Mouse (Mus musculus) large intestine, adult 2 months (tissue): ENCODE measurements around the gene Sgms1. TPM values are rescaled to one million over a fixed set of nuclear protein-coding genes. Genes with fewer than 3 reads are reported as not detected.
A peak's percentile ranks its signal among the peaks of the same experiment; 100 is the strongest.

Experiments used
- DNase-seq: peaks from one replicate; pipeline ENCODE4 v3.0.0-alpha.2; 2012; ENCODE audit warnings: low read depth, low spot score
- WGBS: fragments of 180-500 bp; shearing (Covaris S2); methylation state at CpG from one replicate; pipeline ENCODE4 v1.1.7; 2018; 5-methylcytosine and 5-hydroxymethylcytosine counted together
- polyA plus RNA-seq: library from polyadenylated mRNA; depleted of rRNA; stranded (reverse); fragments of >200 nt; gene quantifications from 2 replicates; pipeline ENCODE4 v1.2.3, GENCODE M21; 2012

Sgms1 gene
- polyA plus RNA-seq, 1 experiment: 24.7 TPM

DNA sequence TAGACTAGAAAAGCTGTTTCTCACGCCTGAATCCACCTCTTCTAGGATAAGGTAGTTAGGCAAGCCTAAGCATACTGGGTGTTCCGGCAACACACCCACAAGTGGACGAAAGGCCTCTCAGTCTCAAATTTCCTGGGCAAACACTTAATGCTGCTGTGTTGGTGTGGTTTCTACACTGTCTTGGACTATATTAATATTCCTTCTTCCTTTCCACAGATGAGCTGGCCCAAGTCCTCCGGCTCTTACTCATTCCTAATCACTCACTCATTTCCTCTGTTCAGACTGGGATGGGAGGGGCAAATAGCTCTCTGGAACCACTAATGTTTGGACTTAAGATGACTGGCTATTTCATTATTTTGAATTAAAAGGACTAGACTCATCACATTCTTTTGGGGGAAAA is 84.6 kb downstream of the Sgms1 start:
- DNase-seq: no peak
- 29% methylated on average over 4 of the region's 4 CpGs for WGBS

DNA sequence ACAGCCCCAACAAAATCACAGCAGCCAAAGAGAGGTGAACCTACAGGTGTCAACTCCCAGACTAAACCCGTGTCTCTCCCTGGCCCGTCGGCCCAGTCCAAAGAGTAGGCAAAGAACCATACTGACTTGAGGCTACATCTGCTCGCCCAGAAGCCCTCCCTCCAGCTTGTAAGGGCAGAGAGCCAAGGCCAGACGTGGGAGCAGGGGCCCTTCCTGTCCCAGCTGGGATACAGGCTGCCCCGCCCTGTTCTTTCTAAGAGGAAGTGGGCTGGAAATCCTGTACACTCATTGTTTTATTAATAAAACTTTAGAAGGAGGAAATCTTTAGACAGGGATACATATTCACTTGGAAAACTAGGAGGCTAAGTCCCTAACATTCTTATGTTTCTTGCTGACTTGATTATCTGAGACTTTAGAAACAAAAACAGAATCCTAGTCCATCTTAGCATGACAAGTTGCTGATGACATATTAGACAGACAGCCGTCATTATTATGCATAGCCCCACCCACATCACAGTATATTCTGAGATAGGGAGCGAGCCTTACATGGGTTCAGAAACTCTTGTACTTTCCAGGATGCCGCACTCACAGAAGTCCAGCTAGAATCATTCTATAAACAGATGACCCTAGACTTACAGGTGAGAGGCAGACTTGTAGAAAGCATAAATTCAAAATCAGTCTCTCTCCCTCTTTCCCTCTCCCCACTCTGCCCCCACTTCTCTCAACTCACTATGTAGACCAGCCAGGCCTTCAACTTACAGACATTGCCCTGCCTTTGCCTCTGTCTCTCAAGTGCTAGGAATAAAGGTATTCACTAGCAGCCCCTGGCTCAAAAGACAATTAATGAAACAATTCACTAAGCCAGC is 85.3 kb downstream of the Sgms1 start:
- DNase-seq: no peak
- WGBS: 24% methylated on average over 9 of the region's 9 CpGs

DNA sequence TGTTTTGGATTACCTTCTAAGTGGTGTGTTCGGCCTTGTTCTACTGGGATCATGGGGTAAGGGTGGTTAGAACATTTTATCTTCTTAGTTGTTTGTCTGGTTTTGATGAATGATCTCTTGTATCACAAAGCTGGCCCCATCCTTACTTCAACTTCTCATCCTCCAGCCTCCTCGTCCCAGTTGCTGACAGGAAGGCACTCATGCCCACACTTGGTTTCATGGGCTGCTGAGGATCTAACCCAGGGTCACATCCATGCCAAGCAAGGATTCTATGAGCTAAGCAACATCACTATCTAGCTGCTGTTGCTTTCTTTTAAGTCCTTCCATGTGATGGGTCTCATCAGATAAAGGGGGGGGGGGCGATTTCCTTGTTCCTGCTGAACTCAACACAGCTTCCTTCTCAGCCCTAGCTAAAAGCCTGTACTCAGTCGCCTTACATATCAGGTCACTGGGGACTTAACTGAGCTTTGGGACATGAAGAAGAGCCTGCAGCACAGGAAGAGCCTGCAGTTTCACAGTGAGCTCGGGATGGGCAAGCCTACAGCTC is 86.6 kb downstream of the Sgms1 start:
- WGBS: 68% methylated on average over 5 of the region's 5 CpGs

DNA sequence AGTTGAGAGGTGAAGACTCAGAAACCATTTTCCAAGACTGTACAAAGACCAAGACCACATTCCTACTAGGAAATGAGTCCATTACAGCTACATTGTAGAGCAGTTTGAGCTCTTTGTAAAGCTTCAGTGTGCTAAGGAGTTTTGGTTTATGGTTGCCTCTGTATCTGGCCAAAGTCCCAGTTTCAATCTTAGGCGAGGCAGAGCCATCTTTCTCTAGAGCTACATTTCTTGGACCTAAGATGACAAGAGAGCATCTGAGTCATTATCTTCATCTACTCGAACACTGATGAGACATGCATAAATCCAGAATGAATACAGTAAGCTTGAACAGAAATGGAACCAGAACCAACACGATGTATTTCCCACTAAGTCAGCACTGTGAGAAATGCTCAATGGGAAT is 87.9 kb downstream of the Sgms1 start:
- whole genome bisulfite sequencing: 50% methylated on average over 3 of the region's 3 CpGs
- no peak for DNase-seq

More for the DNA sequence above, 86.6 kb downstream of the Sgms1 start:
- DNase-seq: no peak

DNA sequence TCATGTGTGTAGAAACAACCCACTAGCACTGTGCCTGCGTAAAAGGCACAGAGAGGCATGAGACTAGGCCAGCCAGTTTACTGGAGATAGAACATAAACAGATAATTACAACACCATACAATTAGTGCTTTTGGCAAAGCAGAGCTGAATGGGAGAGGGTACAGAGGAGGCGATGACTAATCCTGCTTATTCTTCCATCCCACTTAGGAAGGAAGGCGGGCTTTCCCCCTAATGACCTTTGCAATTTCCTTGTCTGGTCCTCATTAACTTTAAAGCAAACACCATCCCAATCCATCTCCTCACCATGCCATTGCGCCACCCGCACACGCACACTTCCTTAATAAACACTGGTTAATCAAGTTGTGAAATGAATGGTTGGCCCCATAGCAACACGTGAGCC is 91.3 kb downstream of the Sgms1 start:
- WGBS: 29% methylated on average over 7 of the region's 7 CpGs
- DNase-seq: no peak

DNA sequence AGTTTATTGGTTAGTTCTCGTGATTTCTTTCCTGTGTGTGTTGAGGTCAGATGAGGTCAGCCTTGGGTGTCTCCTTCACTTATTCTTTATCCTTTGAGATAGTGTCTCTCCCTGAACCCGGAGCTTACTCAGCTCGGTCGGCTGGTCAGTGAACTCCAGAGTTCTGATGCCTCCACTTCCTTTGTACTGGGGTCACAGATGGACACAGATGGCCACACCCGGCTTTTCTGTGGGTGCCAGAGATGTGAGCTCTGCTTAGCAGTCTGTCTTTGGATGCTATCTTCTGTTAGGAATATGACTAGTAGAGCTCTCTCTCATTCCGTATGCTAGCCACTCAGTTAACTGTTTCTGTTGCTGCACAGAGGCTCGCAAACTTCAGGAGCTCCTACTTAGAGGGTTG is 92.7 kb downstream of the Sgms1 start:
- DNase-seq: no peak
- WGBS: 67% methylated on average over 7 of the region's 7 CpGs

DNA sequence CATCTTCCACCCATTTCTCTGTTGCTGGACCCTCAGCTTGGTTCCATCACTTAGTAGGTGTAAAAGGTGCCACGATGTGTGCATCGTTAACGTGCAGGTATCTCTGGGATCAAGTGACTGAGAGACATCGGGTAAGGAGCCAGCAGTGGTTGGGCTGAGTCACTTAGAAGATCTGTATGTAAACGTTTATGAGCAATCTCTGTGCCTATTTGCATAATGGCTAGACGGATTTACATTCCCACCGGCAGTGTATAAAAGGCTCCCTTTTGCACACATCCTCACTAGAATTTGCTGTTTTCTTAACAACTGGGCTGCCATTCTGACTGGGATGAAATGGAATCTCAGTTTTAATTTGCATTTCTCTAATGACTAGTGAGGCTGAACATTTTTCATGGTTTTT is 93.9 kb downstream of the Sgms1 start:
- DNase-seq: no peak
- WGBS: 64% methylated on average over 7 of the region's 7 CpGs

DNA sequence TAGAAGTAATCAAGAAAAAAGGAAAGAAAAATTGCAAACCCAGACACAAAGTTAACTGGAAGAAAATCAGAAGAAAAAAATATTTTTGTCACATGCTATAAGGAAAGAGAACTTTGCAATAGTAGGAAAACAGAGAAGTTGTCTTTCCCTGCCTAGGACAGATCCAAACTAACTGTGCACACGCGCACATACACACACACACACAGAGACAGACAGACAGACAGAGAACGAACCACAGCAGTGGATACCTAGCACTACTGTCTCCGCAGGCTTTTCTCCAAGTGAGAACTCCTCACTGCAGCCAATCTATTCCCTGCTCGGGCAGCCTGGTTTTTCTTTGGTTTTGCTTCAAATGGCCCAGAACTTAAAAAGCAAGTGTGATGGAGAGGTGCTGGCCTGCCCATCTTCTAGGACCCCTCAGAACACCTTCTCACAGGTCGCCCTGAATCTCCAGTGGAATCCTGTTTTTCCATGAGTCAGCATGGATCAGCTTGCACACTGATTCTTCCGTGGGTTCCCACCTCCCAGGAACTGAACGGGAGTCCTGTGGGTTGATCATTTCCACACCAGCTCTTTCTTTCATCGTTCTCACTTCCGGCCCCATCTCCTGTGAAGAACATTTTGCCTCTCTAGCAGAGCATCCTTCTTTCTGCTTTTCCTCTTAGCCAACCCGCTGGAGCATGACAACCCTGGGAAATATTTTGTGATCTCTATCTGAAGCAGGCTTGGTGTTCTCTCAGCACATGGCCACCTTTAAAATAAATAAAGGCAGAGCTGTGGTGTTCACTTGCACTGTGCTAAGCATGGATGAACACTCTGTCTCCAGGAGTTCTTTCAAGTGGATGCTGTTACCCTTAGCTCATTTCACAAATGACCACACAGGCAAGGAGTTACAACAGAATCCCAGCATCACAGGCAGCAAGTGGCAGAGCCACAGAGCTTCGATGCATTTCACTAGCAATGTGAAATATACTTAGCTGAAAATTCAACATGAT is 96.4 kb downstream of the Sgms1 start:
- 58% methylated on average over 12 of the region's 12 CpGs for WGBS

DNA sequence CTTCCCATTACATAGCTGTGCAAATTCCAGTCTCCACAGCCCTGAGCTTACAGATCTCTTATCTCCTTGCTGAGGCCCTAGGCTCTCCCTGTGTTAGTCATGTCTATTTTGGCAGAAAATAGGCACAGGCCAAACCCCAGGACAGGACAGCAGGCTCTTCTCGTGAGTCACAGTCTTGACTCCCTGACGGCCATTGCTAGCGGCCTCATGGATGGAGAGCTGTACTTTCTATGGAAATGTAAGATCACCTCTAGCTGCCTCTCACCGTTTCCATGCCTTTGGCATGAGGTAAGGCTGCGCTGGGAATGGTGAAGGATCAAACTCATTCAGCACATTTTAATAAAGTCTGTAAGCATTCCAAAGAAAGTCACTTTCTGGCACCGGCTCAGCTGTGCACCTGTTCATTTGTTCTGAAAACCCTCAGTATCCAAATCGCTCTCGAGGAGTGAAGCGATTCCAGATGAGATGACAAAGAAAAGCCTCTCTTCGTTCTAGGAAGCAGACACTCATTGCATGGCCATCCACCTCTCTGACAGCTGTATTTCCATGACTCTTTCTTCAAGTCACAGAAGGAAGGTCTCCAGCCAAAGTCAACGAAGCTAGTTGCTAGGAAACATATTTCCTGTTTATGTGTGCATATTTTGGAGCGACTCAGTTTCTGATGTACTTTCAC is 97.3 kb downstream of the Sgms1 start:
- DNase-seq: peak; percentile 42
- WGBS: 30% methylated on average over 12 of the region's 12 CpGs

More for the DNA sequence above, 96.4 kb downstream of the Sgms1 start:
- no peak for DNase-seq

DNA sequence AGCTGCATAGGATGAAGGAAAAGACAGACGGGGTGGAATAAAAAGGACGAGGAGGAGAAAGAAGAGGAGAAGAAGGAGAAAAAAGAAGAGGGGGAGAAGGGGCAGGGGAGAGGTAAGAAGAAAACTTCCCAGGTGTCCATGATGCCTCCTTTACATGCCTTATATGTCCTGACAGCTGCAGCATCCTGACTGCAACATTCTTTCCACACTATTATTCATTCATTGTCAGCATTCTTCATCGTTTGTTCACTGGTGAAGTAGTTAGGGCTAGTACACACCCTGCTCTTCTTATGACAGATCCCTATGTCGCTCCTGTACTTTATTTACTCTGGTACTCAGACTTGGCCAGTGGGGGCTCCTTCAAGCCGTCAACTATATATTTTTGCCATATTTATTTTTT is 98.4 kb downstream of the Sgms1 start:
- WGBS: 87% methylated on average over 5 of the region's 5 CpGs
- no peak for DNase-seq

DNA sequence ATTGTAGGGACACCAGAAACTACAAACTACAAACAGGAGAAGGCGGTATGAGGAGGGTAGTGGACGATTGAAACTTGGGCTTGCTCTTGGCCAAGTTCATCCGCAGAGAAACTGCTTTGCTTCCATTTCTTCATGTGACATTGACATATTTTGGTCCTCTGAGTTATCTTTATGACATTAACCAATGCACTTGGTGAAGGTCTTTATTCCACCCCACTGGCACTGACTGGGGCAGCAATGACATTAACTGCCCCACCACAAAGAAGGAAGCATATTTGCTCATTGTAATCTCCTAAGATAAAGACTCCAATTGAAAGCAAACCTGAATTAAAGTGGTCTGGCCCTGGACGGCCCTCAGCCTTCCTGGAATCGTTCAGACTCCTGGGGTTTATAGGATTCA is 100.6 kb downstream of the Sgms1 start:
- 75% methylated on average over 5 of the region's 5 CpGs for WGBS
- DNase-seq: no peak

DNA sequence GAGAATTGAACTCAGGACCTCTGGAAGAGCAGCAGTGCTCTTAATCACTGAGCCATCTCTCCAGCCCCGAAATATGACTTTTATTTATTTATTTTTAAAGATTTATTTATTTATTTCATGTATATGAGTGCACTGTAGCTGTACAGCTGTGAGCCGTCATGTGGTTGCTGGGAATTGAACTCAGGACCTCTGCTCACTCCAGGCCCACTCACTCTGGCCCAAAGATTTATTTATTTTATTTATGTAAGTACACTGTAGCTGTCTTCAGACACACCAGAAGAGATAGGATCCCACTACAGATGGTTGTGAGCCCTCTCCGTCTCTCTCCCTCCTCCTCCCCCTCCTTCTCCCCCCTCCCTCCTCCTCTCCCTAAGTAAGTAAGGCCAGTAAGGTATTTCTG is 101.7 kb downstream of the Sgms1 start:
- DNase-seq: no peak
- WGBS: 92% methylated on average over 3 of the region's 3 CpGs

DNA sequence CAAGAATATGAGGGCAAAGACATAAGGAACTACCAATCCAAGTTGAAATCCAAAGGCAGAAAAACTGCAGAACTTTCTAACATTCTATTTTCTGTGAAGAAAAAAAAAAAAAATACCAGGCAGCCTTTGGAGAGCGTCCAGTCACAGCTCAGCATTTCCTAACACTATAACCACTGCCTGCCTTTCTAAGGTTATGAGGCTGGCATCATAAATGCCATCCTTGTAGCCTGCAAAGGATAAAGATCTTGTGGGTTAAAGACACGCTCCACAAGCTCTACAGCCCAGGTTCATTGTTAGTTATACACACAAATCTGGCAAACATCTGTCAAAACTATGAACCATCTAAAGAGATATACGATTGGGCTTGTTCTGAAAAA is 104.1 kb downstream of the Sgms1 start:
- WGBS: 71% methylated on average over 3 of the region's 3 CpGs

DNA sequence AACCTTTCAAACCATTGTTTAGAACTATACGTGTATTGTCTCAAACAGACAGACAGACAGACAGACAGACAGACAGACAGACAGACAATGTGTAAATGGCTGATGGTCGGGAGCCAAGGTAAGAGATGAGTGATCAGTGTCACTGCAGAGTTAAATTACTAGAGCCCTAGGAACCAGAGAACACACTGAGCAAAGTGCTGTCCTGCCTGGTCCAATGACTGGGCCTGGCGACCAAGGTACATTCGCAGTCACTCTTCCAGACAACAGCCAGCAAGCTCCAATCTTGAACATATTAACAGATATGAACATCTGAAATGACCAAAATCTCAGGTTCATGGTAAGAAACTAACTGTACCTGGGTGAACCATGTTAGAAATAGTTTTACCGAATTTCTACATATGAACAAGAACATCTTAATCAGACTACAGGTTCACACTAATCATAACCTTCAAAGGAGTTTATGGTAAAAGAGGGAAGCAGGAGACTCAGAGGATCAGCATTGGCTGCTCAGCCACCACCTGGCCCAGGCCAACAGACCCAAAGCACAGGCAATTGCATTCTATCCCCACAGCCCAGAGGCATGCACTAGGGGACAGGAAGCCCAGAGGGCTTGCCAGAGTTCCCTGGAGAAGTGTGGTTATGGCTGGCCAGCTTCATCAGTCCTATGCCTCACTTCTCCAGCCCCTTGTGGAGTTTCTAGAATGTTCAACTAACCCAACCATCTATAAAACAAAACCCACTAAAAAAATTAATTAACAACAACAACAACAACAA is 104.6 kb downstream of the Sgms1 start:
- 94% methylated on average over 5 of the region's 5 CpGs for WGBS
- DNase-seq: no peak

More for the DNA sequence above, 104.1 kb downstream of the Sgms1 start:
- DNase-seq: no peak

DNA sequence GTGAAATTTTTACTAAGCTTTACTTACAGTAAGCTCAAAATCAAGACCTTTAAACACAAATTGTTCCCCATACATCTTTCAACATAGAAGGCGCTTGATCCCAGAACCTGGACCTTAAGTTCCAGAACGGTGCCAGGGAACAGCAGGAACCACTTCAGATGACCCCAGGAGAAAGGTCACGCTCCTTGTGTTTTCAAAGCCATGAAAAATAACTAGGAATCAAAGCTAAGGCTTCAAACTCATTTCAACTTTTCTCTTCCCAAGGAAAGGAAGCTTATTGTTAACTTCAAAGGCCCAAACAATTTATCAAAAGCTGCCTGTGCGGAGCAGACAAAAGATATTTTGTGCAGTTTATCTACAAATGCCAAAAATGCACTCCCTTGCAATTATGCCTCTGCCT is 107.6 kb downstream of the Sgms1 start:
- WGBS: 85% methylated on average over 4 of the region's 4 CpGs
- no peak for DNase-seq

DNA sequence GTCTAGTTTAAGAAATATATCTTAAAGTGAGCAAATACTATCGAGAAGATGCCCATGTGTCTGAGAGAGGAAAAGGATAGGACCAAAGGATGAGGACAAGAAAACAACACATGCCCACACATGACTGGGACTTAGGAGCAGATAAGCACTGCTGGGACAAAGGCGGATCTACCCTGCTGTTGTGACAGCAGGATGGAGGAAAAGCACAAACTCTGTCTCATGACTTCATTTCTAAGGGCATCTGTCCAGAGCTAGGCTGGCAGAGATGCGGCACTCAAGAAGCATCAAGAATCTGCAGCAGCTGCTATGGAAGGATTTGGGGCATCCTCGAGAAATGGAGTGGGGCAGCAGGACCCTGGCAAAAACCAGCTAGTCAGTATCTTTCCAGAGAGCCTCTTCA is 109.1 kb downstream of the Sgms1 start:
- 91% methylated on average over 4 of the region's 4 CpGs for WGBS
- DNase-seq: no peak

DNA sequence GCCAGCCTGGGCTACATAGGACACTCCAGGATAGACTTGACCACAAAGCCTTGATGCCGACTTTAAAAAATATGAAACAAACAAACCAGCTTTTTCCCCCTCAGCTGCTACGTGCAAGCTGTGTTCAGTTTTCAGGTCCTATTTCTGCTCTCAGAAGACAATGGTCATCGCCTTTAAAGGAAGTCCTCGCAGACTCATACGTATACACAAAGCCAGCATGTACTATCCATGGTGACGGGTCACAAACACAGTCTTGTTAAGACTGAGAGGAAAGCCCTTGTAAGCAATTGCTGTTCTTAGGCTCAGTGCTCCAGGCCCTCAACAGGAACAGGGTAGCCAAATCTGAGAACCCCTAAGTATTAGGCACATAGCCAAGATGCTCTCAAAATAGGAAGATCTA is 110.1 kb downstream of the Sgms1 start:
- 79% methylated on average over 6 of the region's 6 CpGs for WGBS

DNA sequence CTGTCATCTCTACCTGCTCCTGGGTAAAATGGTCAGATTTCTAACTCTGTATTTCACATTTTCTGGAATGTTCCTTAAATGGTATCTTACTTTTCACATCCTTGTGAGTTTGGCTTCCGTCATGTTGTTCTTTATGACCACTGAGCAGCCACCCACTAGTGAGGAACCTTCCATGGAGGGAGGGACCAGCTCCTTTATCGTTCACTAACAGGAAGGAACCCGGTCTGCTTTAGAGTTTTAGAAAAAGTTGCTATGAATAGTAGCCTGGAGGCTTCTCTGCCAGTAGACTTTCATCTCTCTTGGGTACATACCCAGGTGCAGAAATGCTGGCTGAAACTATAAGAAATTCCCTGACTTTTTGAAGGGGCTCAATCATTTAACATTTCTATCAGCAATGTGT is 111.6 kb downstream of the Sgms1 start:
- no peak for DNase-seq
- WGBS: 53% methylated on average over 3 of the region's 3 CpGs

More for the DNA sequence above, 110.1 kb downstream of the Sgms1 start:
- no peak for DNase-seq

DNA sequence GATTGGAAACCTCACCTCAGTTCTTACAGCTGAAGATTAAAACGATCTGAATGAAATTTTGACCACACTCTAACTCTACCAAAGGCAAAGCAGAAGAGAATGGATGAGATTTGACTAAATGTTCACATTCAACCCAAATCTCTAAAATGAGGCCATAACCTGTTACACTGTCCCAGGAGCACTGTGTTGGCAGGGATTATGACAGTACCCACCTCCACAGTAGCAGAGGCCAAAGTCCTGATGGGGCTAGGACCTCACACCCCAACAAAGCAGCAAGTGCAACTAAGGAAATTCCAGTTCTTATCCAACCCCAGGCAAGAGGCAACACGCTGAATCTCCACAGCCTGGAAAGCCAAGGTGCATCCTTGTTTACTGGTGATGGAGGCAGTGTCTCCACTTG is 112.2 kb downstream of the Sgms1 start:
- WGBS: 44% methylated on average over 2 of the region's 2 CpGs
- no peak for DNase-seq
